Mouse (Mus musculus) myocyte (in vitro differentiated cells): Measurements from ENCODE around the gene Fam71e1. TPM values are rescaled to one million over a fixed set of nuclear protein-coding genes. Genes with fewer than 3 reads are reported as not detected.

Experiments
- H3K27me3 ChIP-seq: one replicate; pipeline ENCODE4 v1.6.1; 2011; ENCODE audit not compliant: control insufficient read depth, insufficient read depth, insufficient read length
- H3K36me3 ChIP-seq: one replicate; pipeline ENCODE4 v1.6.1; 2011; ENCODE audit not compliant: control insufficient read depth, insufficient read depth
- H3K4me2 ChIP-seq: one replicate; pipeline ENCODE4 v1.6.1; 2011; ENCODE audit warnings: low read depth, control low read depth
- H3K4me3 ChIP-seq: one replicate; pipeline ENCODE4 v1.5.1; 2011; ENCODE audit warnings: mild to moderate bottlenecking, control low read depth, moderate library complexity
- H3K79me2 ChIP-seq: one replicate; pipeline ENCODE4 v1.6.1; 2011; ENCODE audit not compliant: control insufficient read depth, insufficient read depth
- H3ac ChIP-seq: one replicate; pipeline ENCODE4 v1.6.1; 2011; ENCODE audit not compliant: control insufficient read depth, insufficient read length
- CEBPB ChIP-seq: IDR thresholded peaks from 2 replicates; pipeline ENCODE4 v1.6.1; 2011; ENCODE audit warnings: mild to moderate bottlenecking, moderate library complexity; ENCODE audit not compliant: poor library complexity, insufficient read depth, severe bottlenecking
- E2F4 ChIP-seq: IDR thresholded peaks from one replicate; pipeline ENCODE4 v1.6.1; 2011; ENCODE audit warnings: mild to moderate bottlenecking, control low read depth, moderate library complexity; ENCODE audit not compliant: insufficient read depth
- MAX ChIP-seq: IDR thresholded peaks from one replicate; pipeline ENCODE4 v1.6.1; 2011; ENCODE audit warnings: low read depth, mild to moderate bottlenecking, control low read depth
- MYOD1 ChIP-seq, 3 experiments: IDR thresholded peaks; one replicate each; pipeline ENCODE4 v1.6.1; 2011; ENCODE audit warnings: control low read depth in 2 of 3, low read depth in 2 of 3, mild to moderate bottlenecking in 2 of 3, moderate library complexity in 1 of 3; ENCODE audit not compliant: insufficient read length in 2 of 3, control insufficient read depth in 1 of 3
- MYOG ChIP-seq, 3 experiments: IDR thresholded peaks; one replicate each; pipeline ENCODE4 v1.6.1; 2011; ENCODE audit warnings: control low read depth in 2 of 3, low read depth in 2 of 3, mild to moderate bottlenecking in 2 of 3; ENCODE audit not compliant: insufficient read length in 2 of 3, control insufficient read depth in 1 of 3, insufficient read depth in 1 of 3
- POLR2A ChIP-seq: IDR thresholded peaks from one replicate; pipeline ENCODE4 v1.6.1; 2011; ENCODE audit warnings: low read depth, mild to moderate bottlenecking, control low read depth, moderate library complexity; ENCODE audit not compliant: insufficient read length
- POLR2AphosphoS2 ChIP-seq: IDR thresholded peaks from one replicate; pipeline ENCODE4 v1.6.1; 2011; ENCODE audit warnings: low read depth, control low read depth; ENCODE audit not compliant: insufficient read length
- REST ChIP-seq: IDR thresholded peaks from one replicate; pipeline ENCODE4 v1.6.1; 2011; ENCODE audit warnings: mild to moderate bottlenecking, control low read depth, moderate library complexity; ENCODE audit not compliant: insufficient read depth, insufficient read length
- SRF ChIP-seq: IDR thresholded peaks from one replicate; pipeline ENCODE4 v1.6.1; 2011; ENCODE audit warnings: low read depth; ENCODE audit not compliant: control insufficient read depth, insufficient read length
- TCF12 ChIP-seq: IDR thresholded peaks from one replicate; pipeline ENCODE4 v1.6.1; 2011; ENCODE audit warnings: mild to moderate bottlenecking, control low read depth; ENCODE audit not compliant: poor library complexity, insufficient read depth, severe bottlenecking
- TCF3 ChIP-seq: IDR thresholded peaks from one replicate; pipeline ENCODE4 v1.6.1; 2011; ENCODE audit warnings: low read depth, control low read depth; ENCODE audit not compliant: insufficient read length
- USF1 ChIP-seq: IDR thresholded peaks from one replicate; pipeline ENCODE4 v1.6.1; 2011; ENCODE audit warnings: low read depth, mild to moderate bottlenecking, control low read depth, moderate library complexity
- polyA plus RNA-seq: library from polyadenylated mRNA; unstranded; fragments of >200 nt; fragmentation: generic; extraction: Trizol; gene quantifications from one replicate; pipeline ENCODE4 v1.2.1, GENCODE M21; 2012; ENCODE audit warnings: missing spikeins

Fam71e1 gene
- polyA plus RNA-seq, 1 experiment: 1.7 TPM

DNA sequence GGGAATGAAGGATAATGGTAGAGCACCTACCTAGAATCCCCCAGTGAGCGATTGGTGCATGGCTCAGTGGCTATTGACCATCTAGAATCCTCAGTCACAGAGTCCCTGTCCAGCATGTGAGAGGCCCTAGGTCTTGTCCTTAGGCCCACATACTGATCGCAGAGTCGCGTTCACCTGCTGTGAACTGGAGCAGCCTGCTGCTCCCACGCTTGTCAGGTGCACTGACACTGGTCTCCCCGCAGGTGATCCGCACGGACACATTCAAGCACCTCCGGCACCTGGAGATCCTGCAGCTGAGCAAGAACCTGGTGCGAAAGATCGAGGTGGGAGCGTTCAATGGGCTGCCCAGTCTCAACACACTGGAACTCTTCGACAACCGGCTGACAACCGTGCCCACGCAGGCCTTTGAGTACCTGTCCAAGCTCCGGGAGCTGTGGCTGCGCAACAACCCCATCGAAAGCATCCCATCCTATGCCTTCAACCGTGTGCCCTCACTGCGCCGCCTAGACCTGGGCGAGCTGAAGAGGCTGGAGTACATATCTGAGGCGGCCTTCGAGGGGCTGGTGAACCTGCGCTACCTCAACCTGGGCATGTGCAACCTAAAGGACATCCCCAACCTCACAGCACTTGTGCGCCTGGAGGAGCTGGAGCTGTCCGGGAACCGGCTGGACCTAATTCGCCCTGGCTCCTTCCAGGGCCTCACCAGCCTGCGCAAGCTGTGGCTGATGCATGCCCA, 35.4 kb upstream of the Fam71e1 start:
- Histone ChIP-seq H3K36me3 (no peaks in the 10 kb centered on the region), H3K27me3 (peaks cover 50% of the 10 kb centered on the region), H3K79me2 (no peaks in the 10 kb centered on the region), H3K4me2 (no peak overlapping the region), H3K4me3 (no peak overlapping the region), H3ac (no peak overlapping the region)
- TF ChIP-seq USF1: no peak
- TF ChIP-seq MAX: no peak
- no peak for TF ChIP-seq REST
- no peak for TF ChIP-seq SRF
- no peak for TF ChIP-seq MYOG (IDR thresholded peaks at IDR 0.05; ENCODE audit: control insufficient read depth in 1 of 3, insufficient read depth in 1 of 3, insufficient read length in 2 of 3, low read depth in 2 of 3)
- TF ChIP-seq TCF3: no peak
- no peak for TF ChIP-seq MYOD1 (IDR thresholded peaks at IDR 0.05; ENCODE audit: control insufficient read depth in 1 of 3, insufficient read length in 2 of 3, low read depth in 2 of 3)
- no peak for TF ChIP-seq POLR2A
- no peak for TF ChIP-seq TCF12
- TF ChIP-seq CEBPB: no peak
- TF ChIP-seq E2F4: no peak
- TF ChIP-seq POLR2AphosphoS2: no peak

- H3K79me2 ChIP-seq: no peaks in the 10 kb centered on the region
- H3ac ChIP-seq: no peak overlapping the region
- H3K4me2 ChIP-seq: no peak overlapping the region
- TF ChIP-seq TCF3 (no peak), MYOG (IDR thresholded peaks at IDR 0.05; ENCODE audit: control insufficient read depth in 1 of 3, insufficient read depth in 1 of 3, insufficient read length in 2 of 3, low read depth in 2 of 3) (no peak), POLR2A (no peak), REST (no peak), TCF12 (no peak), MAX (no peak), E2F4 (no peak)
- no peaks in the 10 kb centered on the region for H3K36me3 ChIP-seq
- no peak overlapping the region for H3K4me3 ChIP-seq
- peaks cover 50% of the 10 kb centered on the region for H3K27me3 ChIP-seq
These were observed 34.7 kb upstream of the Fam71e1 start for GRCm38 (mm10) chr7:44461503-44462217.

GRCm38 (mm10) chr7:44462218-44463055, 33.9 kb upstream of the Fam71e1 start:
- H3K36me3 ChIP-seq: no peaks in the 10 kb centered on the region
- no peak overlapping the region for H3K4me3 ChIP-seq
- H3K27me3 ChIP-seq: peaks cover 50% of the 10 kb centered on the region
- H3ac ChIP-seq: no peak overlapping the region
- H3K4me2 ChIP-seq: no peak overlapping the region
- H3K79me2 ChIP-seq: no peaks in the 10 kb centered on the region
- TF ChIP-seq MAX (no peak), SRF (no peak), E2F4 (no peak), CEBPB (no peak), MYOG (IDR thresholded peaks at IDR 0.05; ENCODE audit: control insufficient read depth in 1 of 3, insufficient read depth in 1 of 3, insufficient read length in 2 of 3, low read depth in 2 of 3) (no peak), TCF3 (no peak), POLR2A (no peak), TCF12 (no peak), POLR2AphosphoS2 (no peak), MYOD1 (IDR thresholded peaks at IDR 0.05; ENCODE audit: control insufficient read depth in 1 of 3, insufficient read length in 2 of 3, low read depth in 2 of 3) (no peak), REST (no peak)

- H3K27me3 ChIP-seq: peaks cover 50% of the 10 kb centered on the region
These were observed 33.3 kb upstream of the Fam71e1 start for GRCm38 (mm10) chr7:44463056-44463425.

More at GRCm38 (mm10) chr7:44463056-44463425, 33.3 kb upstream of the Fam71e1 start:
- H3K4me2 ChIP-seq: no peak overlapping the region
- H3K79me2 ChIP-seq: no peaks in the 10 kb centered on the region
- no peak overlapping the region for H3K4me3 ChIP-seq
- no peaks in the 10 kb centered on the region for H3K36me3 ChIP-seq
- no peak overlapping the region for H3ac ChIP-seq
- TF ChIP-seq TCF12: no peak
- no peak for TF ChIP-seq MYOG (IDR thresholded peaks at IDR 0.05; ENCODE audit: control insufficient read depth in 1 of 3, insufficient read depth in 1 of 3, insufficient read length in 2 of 3, low read depth in 2 of 3)
- no peak for TF ChIP-seq POLR2AphosphoS2
- no peak for TF ChIP-seq E2F4
- no peak for TF ChIP-seq USF1
